Mouse (Mus musculus): Measurements from ENCODE around the gene Phf11c. TPM values are rescaled to one million over a fixed set of nuclear protein-coding genes. Genes with fewer than 3 reads are reported as not detected.
"Not testable (repeated sequence)": the region's sequence is repeated elsewhere in the genome, so short reads cannot be mapped to it uniquely, and the experiment has no call there.

Phf11c gene
- polyA plus RNA-seq (2015; fragmentation: Nextera tagmentation; extraction: Ambion mirVana), result 0.40 and 0.44 TPM in 2 replicates

DNA sequence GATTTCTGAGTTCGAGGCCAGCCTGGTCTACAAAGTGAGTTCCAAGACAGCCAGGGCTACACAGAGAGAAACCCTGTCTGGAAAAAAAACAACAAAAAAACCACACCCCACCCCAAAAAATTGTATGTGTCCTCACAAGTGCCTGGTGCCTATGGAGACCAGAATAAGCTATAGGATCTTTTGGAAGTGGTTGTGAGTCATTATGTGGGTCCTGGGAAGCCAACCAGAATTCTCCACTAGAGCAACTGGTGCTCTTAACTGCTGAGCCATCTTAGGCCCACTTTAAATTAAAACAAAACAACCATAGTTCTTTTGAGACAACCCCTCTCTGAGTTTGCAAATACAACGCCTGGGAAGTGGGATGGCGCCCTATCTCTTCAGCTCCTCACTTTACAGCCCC is at the start of gene Phf11c:
TSS of gene Phf11c (minus strand) at position 101 of the 400 bp plus-strand sequence.
- Histone ChIP-seq H3K9ac (no peak within 1 kb of the TSS), H3K27me3 (replicated peaks) (no peaks in the 10 kb centered on the region), H3K4me3 (replicated peaks) (no peak within 1 kb of the TSS), H3K9me3 (no peaks in the 10 kb centered on the region), H3K4me1 (replicated peaks) (no peaks in the 10 kb centered on the region), H3K4me2 (replicated peaks) (no peak within 1 kb of the TSS), H3K27ac (no peak within 1 kb of the TSS), H3K36me3 (no peaks in the 10 kb centered on the region)
- 86% methylated on average over 3 of the region's 3 CpGs for WGBS
- no peak for ATAC-seq

DNA sequence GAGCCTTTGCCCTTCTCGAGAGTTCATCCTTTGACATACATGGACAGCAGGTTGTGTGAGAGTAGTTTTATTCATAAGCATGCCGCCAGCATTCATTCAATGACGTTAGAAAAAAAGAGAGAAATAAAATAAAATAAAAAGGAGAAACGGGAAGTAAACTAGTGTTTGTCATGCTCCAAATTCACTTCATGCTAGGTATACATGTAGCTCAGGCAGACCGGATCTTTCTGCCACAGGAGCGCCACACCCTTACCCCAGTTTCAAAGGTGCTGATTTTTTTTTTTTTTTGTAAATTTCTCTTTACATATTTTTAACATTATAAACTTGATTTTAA is 46.3 kb upstream of the Phf11c start:
- Histone ChIP-seq H3K4me3 (replicated peaks) (peak overlapping the region; percentile 89), H3K9me3 (no peaks in the 10 kb centered on the region), H3K36me3 (no peaks in the 10 kb centered on the region), H3K27ac (peak overlapping the region; percentile 90), H3K27me3 (replicated peaks) (no peaks in the 10 kb centered on the region), H3K4me1 (replicated peaks) (0 out of 2 replicates have a peak, but pooled peaks cover 3% of the 10 kb centered on the region), H3K9ac (peak overlapping the region; percentile 83), H3K4me2 (replicated peaks) (peak overlapping the region; percentile 81)
- 6% methylated on average over 6 of the region's 6 CpGs for WGBS
- ATAC-seq, result peak; percentile 31; the same call in 1 of the 2 replicates

DNA sequence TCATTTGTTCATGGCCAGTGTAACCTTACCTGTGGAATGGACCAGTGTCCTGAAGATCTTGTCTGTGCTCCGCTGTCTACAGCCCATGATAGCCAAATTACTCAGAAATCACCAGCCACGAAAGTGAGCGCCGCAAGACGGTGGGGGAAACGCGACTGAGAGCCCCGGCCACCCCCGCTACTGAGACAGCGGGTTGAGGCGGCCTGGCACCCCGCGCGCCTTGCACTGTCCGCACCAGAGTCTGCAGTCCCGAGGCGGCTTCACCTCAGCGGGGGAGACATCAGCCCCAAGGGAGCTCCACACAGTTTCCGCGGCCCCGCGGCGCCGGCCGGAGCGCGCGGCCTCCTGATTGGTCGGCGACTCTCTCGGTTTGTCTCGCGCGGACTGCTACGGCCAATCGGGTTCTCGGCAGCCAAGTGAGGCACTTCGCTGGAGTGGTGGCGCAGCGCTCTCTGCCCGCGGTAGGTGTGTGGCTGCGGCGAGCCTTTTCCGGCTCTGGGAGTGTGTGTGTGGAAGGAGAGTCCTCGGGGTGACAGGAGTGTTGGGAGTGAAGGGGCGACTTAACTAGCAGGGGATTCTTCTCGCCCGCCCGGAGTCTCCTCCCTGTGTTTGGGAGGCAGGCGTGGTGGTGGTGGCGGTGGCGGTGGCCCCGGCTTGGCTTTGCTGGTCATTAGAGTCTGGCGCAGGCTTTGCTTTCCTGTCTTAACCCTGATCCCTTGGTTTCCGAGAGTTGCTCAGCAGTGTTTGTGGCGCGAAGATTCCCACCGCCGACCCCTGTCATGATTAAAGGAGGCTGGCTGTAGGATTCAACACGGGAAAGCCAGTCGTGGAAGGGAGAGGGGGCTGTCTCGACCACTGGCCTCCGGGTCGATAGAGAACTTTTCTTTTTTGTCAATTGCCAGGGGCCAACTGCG is 45.6 kb upstream of the Phf11c start, which contains the start of the genes Setdb2 and Cab39l:
TSS of gene Setdb2 (minus strand) at position 327 of the 914 bp plus-strand sequence.
TSS of gene Cab39l (plus strand) at position 415 of the 914 bp plus-strand sequence.
- Histone ChIP-seq H3K9me3 (no peaks in the 10 kb centered on the region), H3K4me3 (replicated peaks) (peak within 1 kb of the TSS; percentile 89), H3K27me3 (replicated peaks) (no peaks in the 10 kb centered on the region), H3K27ac (peak within 1 kb of the TSS; percentile 90), H3K4me1 (replicated peaks) (0 out of 2 replicates have a peak, but pooled peaks cover 3% of the 10 kb centered on the region), H3K9ac (peak within 1 kb of the TSS; percentile 94), H3K4me2 (replicated peaks) (peak within 1 kb of the TSS; percentile 81), H3K36me3 (no peaks in the 10 kb centered on the region)
- peak; percentile 100 for ATAC-seq
- WGBS, result 1% methylated on average over 64 of the region's 66 CpGs

DNA sequence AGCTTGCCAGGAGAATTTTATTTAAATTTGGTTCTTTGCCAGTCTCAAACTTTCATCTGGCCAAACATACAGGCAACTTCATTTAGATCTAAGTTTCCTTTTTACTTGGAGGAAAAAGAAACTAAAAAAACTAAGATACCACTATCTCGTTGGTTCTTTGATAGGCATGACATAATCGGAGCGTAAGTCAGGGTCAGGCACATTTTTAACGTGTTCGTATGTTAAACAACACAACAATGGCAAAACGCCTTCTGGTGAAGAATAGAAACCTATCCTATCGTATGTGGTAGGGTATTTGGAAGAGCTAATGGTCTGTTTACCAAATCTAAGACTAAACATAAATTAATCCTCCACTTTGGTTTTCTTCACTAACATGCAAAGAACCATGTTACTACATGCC is 44.9 kb upstream of the Phf11c start:
- H3K9ac ChIP-seq, result peak overlapping the region; percentile 94
- no peaks in the 10 kb centered on the region for H3K27me3 ChIP-seq (replicated peaks)
- WGBS, result 12% methylated on average over 7 of the region's 7 CpGs
- H3K4me3 ChIP-seq (replicated peaks), result peak overlapping the region; percentile 89
- no peak for ATAC-seq
- no peaks in the 10 kb centered on the region for H3K36me3 ChIP-seq
- no peaks in the 10 kb centered on the region for H3K9me3 ChIP-seq
- H3K4me1 ChIP-seq (replicated peaks), result 0 out of 2 replicates have a peak, but pooled peaks cover 3% of the 10 kb centered on the region
- no peak overlapping the region for H3K27ac ChIP-seq
- peak overlapping the region; percentile 81 for H3K4me2 ChIP-seq (replicated peaks)

DNA sequence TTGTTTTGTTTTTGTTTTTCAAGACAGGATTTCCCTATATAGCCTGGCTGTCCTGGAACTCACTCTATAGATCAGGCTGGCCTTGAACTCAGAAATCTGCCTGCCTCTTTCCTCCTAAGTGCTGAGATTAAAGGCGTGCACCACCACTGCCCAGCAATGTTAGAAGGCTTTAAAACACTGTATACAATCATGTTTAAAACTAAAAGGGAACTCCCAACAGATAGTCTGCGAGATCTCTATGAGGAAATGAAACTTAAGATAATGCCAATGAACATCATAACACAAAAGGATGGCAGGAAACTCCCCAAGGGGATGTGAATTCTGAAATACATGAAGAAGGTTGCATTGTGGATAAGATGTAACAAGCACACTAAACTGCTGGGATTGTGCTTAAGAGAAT is 43.3 kb upstream of the Phf11c start:
- H3K9me3 ChIP-seq, result no peaks in the 10 kb centered on the region
- no peak overlapping the region for H3K4me2 ChIP-seq (replicated peaks)
- no peak overlapping the region for H3K4me3 ChIP-seq (replicated peaks)
- WGBS, result 82% methylated on average over 2 of the region's 2 CpGs
- no peak for ATAC-seq
- 0 out of 2 replicates have a peak, but pooled peaks cover 3% of the 10 kb centered on the region for H3K4me1 ChIP-seq (replicated peaks)
- H3K36me3 ChIP-seq, result no peaks in the 10 kb centered on the region
- H3K27ac ChIP-seq, result no peak overlapping the region
- H3K9ac ChIP-seq, result no peak overlapping the region
- H3K27me3 ChIP-seq (replicated peaks), result no peaks in the 10 kb centered on the region

DNA sequence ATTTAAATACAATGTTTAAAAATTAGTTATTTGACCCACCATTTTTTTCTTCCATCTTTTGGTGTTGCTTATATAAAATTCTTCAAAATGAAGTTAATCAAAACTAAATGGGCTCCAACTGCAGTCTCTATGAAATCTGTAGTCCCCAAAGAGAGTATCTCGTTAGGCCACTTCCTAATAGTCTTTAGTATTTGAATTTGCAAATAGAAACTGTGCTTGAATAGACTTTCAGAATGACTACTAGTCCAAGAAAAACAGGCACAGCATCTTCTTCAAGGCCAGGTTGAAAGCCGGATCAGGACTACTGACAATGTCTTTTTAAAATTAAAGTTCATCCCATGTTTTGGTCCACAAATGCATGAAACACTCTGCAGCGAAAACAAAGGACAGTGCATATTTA is 42.2 kb upstream of the Phf11c start:
- no peak overlapping the region for H3K27ac ChIP-seq
- no peaks in the 10 kb centered on the region for H3K9me3 ChIP-seq
- no peak overlapping the region for H3K4me3 ChIP-seq (replicated peaks)
- 91% methylated on average over 3 of the region's 3 CpGs for WGBS
- no peaks in the 10 kb centered on the region for H3K27me3 ChIP-seq (replicated peaks)
- H3K9ac ChIP-seq, result no peak overlapping the region
- no peak for ATAC-seq
- 0 out of 2 replicates have a peak, but pooled peaks cover 3% of the 10 kb centered on the region for H3K4me1 ChIP-seq (replicated peaks)
- H3K4me2 ChIP-seq (replicated peaks), result no peak overlapping the region
- no peaks in the 10 kb centered on the region for H3K36me3 ChIP-seq

DNA sequence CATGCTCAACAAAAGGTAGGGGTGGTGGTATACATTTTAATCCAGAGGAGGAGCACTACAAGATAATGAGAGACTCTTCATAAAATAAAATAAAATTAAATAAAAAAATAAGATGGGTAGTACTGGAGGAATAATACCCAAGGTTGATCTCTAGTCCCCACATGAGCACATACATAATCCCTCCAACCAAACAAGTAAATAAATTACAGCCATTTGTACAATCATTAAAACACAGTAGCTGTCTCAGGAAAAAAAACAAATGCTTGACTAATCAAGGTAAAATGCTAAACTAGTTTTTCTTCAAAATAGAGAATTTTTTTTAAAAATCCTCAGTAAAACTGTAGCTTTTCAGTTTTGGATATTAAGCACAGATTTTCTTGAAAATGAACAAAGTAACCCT is 40.0 kb upstream of the Phf11c start:
- no peak overlapping the region for H3K27ac ChIP-seq
- no peaks in the 10 kb centered on the region for H3K36me3 ChIP-seq
- H3K4me1 ChIP-seq (replicated peaks), result 0 out of 2 replicates have a peak, but pooled peaks cover 3% of the 10 kb centered on the region
- no peaks in the 10 kb centered on the region for H3K9me3 ChIP-seq
- H3K4me2 ChIP-seq (replicated peaks), result no peak overlapping the region
- no peak overlapping the region for H3K9ac ChIP-seq
- ATAC-seq, result no peak
- no peak overlapping the region for H3K4me3 ChIP-seq (replicated peaks)
- H3K27me3 ChIP-seq (replicated peaks), result no peaks in the 10 kb centered on the region

DNA sequence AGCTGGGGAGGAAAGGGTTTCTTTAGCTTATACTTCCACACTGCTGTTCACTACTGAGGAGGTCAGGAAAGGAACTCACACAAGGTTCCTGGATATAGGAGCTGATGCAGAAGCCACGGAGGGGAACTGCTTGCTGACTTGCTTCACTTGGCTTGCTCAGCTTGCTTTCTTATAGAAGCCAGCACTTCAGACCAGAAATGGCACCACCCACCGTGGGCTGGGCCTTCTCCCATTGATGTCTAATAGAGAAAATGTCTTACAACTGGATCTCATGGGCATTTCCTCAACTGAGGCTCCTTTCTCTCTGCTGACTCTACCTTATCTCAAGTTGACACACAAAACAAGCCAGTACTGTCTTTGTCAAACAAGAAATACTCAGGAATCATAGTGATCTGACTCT is 38.7 kb upstream of the Phf11c start:
- ATAC-seq, result no peak
- Histone ChIP-seq H3K36me3 (no peaks in the 10 kb centered on the region), H3K27me3 (replicated peaks) (no peaks in the 10 kb centered on the region), H3K4me1 (replicated peaks) (no peaks in the 10 kb centered on the region), H3K4me3 (replicated peaks) (no peak overlapping the region), H3K27ac (no peak overlapping the region), H3K9ac (no peak overlapping the region), H3K4me2 (replicated peaks) (no peak overlapping the region), H3K9me3 (no peaks in the 10 kb centered on the region)
- 65% methylated on average over 2 of the region's 2 CpGs for WGBS

DNA sequence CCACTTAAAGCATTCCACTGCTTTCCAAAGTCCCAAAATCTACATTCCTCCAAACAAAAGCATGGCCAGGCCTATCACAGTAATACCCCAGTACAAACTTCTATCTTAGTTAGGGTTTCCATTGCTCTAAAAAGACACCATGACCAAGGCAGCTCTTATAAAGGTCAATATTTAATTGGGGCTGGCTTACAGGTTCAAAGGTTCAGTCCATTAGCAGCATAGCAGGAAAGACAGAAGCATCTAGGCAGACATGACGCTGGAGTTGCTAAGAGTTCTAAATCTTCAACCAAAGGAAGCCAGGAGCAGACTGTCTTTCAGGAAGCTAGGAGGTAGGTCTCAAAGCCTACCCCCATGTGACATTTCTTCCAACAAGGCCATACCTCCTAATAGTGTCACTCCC is 35.4 kb upstream of the Phf11c start:
- no peak overlapping the region for H3K4me2 ChIP-seq (replicated peaks)
- 0 out of 2 replicates have a peak, but pooled peaks cover 3% of the 10 kb centered on the region for H3K36me3 ChIP-seq
- H3K9me3 ChIP-seq, result no peaks in the 10 kb centered on the region
- no peak overlapping the region for H3K27ac ChIP-seq
- 79% methylated on average over 1 of the region's 1 CpGs for WGBS
- no peak overlapping the region for H3K4me3 ChIP-seq (replicated peaks)
- no peaks in the 10 kb centered on the region for H3K27me3 ChIP-seq (replicated peaks)
- no peak overlapping the region for H3K9ac ChIP-seq
- no peak for ATAC-seq
- no peaks in the 10 kb centered on the region for H3K4me1 ChIP-seq (replicated peaks)

DNA sequence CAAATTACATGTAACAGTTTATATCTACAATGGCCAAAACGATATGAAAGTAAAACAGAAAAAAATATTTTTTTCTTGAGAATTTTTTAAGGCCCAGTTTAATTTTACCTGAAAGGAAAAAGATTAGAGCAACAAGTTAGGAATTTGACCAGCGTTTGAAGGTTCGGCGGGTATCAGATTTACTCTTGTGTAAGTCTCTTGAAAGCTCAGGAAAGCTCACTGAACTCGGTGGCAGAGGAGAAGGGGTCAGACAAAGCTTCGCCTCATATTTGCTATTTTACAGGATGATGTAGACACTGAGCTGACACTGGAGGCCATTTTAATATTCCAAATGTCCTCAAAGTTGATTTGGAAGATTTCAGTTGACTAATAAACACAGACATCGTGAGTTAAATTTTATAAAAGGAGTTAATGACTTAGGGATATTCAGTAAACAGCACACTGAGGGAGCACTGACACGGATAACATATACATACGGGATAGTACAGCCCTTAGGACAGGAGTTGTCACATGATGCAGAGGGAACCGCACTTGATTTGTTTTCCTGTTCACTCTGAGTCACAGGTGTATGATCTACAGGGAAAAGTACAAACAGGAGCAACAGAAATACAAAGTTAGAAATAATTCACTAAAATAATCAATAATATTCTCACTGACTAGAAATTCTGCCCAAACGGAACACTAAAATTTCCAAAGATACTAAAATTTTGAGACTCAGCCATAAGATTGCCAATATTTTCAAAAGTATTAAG is 27.9 kb upstream of the Phf11c start:
- Histone ChIP-seq H3K36me3 (0 out of 2 replicates have a peak, but pooled peaks cover under 1% of the 10 kb centered on the region), H3K27ac (no peak overlapping the region), H3K27me3 (replicated peaks) (no peaks in the 10 kb centered on the region), H3K4me2 (replicated peaks) (no peak overlapping the region), H3K9me3 (no peaks in the 10 kb centered on the region), H3K4me1 (replicated peaks) (no peaks in the 10 kb centered on the region), H3K9ac (no peak overlapping the region), H3K4me3 (replicated peaks) (no peak overlapping the region)
- no peak for ATAC-seq
- 86% methylated on average over 11 of the region's 11 CpGs for whole genome bisulfite sequencing

DNA sequence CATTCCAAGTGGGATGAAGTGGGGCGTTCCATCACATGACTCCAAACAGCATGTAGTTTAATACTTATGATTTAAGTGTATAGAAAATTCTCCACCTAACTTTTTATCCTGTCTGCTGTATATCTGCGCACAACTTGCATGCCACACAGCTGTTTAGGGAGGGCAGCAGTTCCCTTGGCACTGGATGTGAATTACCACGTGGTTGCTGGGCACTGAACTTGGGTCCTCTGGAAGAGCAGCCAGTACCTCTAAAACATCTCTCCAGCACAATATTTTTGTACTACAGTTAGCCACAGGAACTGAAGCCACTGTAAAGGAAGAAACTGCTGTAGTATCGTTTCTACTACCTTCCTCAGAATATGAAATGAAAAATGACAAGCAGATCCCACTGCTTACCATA is 23.0 kb upstream of the Phf11c start:
- 81% methylated on average over 4 of the region's 4 CpGs for WGBS
- Histone ChIP-seq H3K4me3 (replicated peaks) (no peak overlapping the region), H3K9ac (no peak overlapping the region), H3K4me1 (replicated peaks) (no peaks in the 10 kb centered on the region), H3K9me3 (no peaks in the 10 kb centered on the region), H3K4me2 (replicated peaks) (no peak overlapping the region), H3K27me3 (replicated peaks) (no peaks in the 10 kb centered on the region), H3K27ac (no peak overlapping the region), H3K36me3 (no peaks in the 10 kb centered on the region)
- no peak for ATAC-seq

DNA sequence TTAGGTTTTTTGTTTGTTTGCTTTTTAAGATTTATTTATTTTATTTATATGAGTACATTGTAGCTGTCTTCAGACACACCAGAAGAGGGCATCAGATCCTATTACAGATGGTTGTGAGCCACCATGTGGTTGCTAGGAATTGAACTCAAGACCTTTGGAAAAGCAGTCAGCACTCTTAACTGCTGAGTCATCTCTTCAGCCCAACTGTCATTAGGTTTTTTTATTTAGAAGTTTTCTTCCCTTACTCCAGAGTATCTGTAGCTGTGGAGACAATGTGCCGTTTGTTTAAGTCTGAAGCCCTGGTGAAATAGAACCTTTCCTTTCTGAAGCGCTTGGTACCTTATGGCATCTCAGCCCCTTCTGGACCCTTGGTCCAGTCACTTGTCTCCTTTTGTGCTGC is 19.8 kb upstream of the Phf11c start:
- H3K36me3 ChIP-seq; H3K9me3 ChIP-seq; H3K9ac ChIP-seq; H3K27me3 ChIP-seq (replicated peaks); ATAC-seq; H3K4me3 ChIP-seq (replicated peaks); H3K4me1 ChIP-seq (replicated peaks); H3K4me2 ChIP-seq (replicated peaks); H3K27ac ChIP-seq: not testable (repeated sequence)
- WGBS, result 98% methylated on average over 2 of the region's 2 CpGs

Measured in intestine, embryonic 15.5 days (tissue).